Mouse (Mus musculus) CD4-positive, CD25-positive, alpha-beta regulatory T cell, adult 4 months (primary cell): ENCODE results near the gene Dcbld1. TPM values are rescaled to one million over a fixed set of nuclear protein-coding genes. Genes with fewer than 3 reads are reported as not detected.

Experiments
- ATAC-seq: one replicate; pipeline ENCODE4 v1.8.0; 2017
- polyA plus RNA-seq, 2 experiments: library from polyadenylated mRNA; unstranded; fragments of 100-300 nt; shearing (Covaris generic); gene quantifications; one replicate each; pipeline ENCODE4 v1.2.1; 2017

Gene Dcbld1
- not detected for polyA plus RNA-seq

DNA sequence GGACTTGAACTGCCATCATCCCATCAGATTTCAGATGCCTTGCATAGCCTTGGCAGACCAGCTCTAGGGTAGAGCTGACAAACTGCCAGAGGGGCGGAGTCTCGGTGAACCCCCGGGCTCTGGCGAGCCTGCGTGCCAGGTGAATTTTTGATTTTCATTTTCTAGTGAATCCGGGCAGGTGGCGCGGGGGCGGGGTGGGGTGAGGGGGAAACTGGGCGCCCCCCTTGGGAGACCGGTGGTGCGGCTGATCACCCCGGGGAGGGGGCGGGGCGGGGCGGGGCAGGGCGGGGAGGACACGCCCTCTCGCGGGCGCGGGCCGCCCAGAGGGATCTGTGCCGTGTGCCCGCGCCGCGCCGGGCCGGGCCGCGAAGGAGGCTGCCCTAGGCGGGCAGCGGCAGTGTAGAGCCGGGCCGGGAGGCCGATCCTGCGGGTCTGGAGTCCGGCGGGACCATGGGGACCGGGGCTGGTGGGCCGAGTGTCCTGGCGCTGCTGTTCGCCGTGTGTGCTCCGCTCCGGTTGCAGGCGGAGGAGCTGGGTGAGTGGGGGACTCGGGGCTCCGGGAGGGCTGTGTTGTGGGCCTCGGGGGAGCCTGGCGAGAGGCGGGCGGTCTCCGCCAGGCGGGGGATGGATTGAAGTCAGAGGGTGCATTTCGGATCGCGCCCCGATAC is at the start of gene Dcbld1:
Gene Dcbld1, plus strand, starts transcription at position 319 of the 668 bp plus-strand sequence.
- ATAC-seq, result peak; percentile 48

GRCm38 (mm10) chr10:52185900-52186299 is 47.5 kb upstream of the Dcbld1 start:
- ATAC-seq, result no peak

DNA sequence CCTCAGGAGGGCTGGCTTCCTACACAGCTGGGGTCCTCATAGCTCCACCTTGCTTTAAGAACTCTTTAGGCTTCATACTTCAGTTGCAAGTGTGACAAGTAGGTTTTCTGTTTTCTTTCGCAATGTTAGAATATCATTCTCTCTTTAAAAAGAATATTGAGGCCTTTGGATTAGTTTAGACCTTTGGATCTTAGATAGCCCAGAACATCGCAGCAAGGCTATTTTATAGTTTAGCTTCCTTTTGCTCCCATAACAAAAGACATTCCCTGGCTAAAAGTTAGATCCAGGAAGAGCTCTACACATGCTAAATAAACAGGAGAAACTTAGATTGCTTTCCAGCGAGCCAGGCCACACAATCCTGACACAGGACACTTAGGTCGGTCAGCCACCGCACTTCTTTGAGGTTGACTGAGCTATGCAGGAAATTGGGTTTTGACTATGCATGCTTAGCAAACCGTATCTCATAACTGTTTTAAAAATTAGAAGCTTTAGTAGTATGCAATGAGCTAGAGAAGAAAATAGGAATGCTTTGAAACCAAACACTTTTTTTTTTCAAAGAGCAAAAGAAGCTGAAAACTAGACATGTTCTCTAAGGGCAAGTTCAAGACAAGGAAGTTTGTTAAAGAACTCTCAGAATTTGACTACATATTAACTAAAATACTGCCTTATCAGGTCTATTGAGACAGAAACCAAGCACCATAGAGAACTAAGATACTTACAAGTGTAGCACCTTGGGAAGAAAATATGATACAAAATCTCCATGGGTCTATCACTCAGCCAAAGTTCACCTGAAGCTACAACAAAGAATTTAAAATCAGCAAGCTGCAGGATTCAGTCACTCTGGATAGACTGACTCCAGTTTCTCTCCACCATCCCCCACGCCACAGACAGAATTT is 38.2 kb upstream of the Dcbld1 start, which contains the start of gene Ros1:
Gene Ros1, minus strand, starts transcription at position 288 of the 896 bp plus-strand sequence.
- no peak for ATAC-seq

DNA sequence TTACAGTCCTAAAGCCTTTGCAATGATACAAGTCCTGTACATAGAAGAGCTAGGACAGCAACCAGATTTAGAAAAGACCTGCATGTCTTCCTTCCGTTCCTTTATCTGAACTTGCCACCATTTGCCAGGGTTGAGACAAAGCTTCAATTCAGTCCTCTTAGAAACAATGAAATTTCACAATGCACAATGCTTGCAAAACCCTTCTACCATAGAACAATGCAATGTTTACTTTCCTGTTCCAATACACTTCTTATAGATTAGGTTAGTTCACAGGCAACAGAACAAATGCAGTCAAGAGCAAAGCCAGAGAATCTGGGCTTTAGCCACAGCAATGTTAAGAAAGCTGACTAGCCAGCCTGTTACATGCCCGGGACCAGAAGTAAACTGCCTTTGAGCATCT is 29.4 kb upstream of the Dcbld1 start:
- no peak for ATAC-seq

- no peak for ATAC-seq
These were observed 18.1 kb upstream of the Dcbld1 start for GRCm38 (mm10) chr10:52215267-52215818.

DNA sequence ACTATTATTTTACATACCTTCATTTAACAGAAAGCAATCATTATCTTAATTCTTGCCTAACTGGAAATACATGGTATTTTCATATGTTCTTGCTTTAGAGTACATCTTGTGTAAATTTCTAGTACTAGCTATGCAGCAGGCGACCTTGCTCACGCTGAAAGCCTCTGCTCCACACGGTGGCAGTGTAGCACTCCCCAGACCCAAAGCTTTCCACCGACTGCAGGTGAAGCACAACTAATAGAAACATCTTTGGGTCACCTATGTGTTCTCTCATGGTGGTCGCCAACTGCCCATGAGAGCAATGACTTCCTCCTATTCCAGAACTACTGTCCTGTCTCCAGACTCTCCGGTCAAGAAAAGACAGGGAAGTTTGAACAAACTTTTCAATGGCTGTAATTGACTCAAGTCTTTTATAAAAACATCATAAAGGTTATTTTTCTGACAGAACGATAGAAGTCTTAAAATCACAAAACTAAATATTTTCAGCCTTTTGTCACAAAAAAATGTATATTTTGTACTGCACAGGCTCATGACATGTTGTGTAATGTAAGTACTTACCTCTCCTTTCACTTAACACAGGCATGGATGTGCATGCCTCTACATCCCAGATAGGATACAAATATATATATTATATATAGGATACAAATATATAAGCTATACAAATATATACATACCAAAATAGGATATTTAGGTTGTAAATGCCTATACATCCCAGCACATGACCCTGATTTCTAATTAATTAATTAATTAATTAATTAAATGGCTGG is 16.4 kb upstream of the Dcbld1 start:
- ATAC-seq, result peak; percentile 69

DNA sequence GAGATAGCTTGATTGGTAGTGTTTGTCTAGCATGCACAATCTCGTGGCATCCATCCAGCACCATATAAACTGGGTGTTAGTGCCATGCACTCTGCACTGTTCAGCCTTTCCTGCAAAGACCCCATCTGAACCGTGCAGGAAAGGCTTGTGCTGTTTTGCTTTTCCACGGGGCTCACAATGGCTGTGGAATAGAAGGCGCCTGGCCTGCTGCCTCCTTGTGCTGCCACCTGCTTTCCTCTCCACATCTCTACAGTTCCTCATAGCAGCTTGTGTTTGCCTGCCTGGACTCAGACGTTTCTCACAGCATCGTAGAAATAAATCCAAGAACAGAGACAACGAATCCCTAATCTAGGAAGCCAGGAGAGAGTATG is 15.9 kb upstream of the Dcbld1 start:
- ATAC-seq, result no peak

GRCm38 (mm10) chr10:52219600-52219999 is 13.8 kb upstream of the Dcbld1 start:
- ATAC-seq, result no peak

- ATAC-seq, result peak; percentile 57
These were observed 933 bp upstream of the Dcbld1 start for GRCm38 (mm10) chr10:52232196-52233176.

- peak; percentile 28 for ATAC-seq
These were observed 692 bp downstream of the Dcbld1 start for GRCm38 (mm10) chr10:52233969-52234653.

- ATAC-seq, result no peak
These were observed 1.2 kb downstream of the Dcbld1 start for GRCm38 (mm10) chr10:52234654-52234981.

DNA sequence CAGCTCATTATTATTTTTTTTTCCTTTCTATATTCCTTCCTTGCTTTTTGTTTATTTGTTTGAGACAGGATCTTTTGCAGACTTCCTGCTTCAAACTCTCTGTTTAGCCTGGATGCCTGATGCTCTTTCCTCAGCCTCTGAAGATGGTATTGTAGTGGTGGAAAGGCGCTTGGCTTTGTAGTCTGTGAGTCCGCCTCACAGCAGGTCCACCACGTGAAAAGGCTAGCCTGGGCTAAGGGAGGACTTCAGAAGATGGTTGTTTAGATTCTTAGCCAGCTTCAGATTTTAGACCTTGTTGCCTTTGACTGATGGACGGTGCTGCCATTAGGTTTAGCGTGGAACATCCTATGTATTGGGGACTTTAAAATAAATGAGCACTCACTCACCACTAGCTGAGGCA is 2.0 kb downstream of the Dcbld1 start:
- no peak for ATAC-seq

DNA sequence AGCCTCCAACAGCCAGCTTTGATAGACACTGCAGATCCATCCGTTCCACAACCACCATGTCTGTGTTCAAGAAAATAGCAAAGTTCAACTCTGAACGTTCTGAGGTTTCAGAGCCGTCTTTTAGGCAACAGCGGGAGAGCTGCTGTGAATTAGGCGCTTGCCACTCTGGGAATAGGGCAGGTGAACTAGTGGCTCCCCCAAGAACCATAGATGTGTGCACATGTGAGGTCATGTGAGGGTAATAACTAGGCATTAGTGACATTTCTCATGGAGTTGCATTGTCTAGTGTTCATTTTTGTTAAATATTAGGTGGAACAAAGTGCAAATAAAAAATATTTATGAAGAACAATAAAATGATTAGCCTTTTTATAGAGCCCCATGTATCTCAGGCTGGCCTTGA is 8.6 kb downstream of the Dcbld1 start:
- ATAC-seq, result no peak

DNA sequence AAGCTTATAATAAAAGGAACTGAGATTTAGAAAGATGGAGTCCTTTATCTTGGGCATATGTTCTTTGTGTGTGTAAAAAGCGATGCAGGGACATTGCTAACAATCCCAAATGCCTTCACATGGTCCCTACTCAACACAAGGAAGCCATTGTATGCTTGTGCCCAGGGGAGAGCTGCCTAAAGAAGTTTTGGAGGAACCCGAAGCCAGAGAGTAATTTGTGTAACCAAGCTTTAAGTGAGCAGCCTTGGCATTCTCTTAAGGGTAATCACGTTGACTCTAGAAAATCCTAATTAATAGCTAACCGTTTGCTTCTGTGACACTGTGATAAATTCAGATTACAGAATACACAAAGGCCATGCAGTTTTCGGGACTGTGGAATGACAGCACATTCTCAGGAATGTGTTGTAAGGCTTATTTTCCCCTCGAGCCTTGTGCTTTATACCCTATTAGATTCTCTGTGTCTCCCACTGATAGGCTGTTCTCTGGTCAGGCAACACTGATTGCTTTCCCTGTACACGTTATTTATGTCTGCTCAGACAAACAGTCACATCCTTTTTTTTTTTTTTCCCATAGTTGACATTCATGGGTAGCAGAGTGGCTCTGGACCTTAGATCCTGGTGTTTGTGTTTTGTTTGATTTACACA is 9.4 kb downstream of the Dcbld1 start:
- no peak for ATAC-seq

DNA sequence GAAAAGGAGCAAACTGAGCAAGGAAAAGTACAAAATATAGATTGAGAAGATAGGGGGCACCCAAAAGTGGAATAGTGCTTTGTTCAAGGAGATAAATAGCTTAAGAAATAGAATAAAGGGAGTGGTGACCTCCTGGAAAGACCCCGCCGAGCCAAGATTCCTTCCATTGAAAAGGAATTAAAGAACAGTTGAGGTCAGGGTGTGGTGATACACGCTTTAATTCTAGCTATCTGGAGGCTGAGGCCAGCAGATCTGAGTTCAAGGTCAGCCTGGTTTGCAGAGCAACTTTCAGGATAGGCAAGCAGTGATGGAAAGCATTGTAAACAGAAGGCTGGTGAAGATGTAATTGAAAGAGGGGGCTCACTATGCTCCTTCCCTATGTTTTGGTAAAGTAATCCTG is 12.8 kb downstream of the Dcbld1 start:
- no peak for ATAC-seq

DNA sequence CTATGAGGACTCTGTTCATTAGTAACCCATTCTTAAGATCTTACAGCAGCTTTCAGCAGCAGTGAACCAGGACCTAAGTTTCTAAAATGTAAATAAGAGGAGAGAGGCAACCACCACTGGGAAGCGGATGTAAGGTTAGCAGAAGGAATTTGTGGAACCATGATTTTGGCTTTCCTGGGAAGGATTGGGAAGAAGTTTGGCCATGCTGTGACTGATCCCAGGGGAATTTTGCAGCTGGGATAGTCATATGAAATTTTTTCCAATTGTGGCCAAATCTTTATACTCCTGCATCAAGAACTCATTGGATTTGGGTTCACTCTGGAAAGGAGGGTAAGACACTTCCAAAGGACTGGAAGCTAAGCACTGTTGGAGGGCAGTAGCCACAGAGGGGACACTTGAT is 18.8 kb downstream of the Dcbld1 start:
- ATAC-seq, result no peak

DNA sequence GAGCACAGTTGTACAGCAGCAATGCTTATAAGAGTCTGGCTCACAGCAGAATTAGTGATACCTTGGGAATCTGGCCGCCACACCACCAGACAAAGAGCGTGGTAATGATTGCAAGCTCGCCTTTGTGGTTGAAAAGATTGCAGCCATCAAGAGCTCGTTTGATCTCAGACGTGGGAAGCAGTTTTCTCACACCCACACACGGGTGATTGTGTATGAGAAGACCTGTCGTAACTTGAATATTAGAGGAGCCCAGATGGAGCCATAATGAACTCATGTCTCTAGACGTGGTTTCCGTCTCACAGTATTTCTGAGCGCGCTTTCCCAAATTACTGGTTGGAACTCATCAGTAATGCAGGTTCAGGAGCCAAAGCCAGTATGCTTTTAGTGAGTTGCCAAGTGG is 20.0 kb downstream of the Dcbld1 start:
- no peak for ATAC-seq

DNA sequence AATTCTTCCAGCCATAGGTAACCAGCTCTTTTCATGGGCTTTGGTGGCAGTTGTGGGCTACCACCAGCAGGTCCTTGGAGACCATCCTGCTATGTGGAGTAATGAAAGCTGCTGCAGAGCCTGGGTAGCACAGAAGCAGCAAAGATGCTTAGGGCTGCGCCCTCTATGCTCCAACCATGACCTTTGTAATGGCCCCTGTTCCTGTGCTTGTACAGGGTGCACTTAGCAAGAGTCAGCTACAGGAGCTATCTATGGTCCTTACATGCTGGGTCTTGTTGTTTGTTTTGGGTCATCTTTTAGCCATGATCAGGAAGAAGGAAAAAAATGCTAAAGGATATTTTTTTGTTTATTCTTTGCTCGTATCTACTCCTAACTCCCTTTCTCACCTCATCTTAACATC is 24.3 kb downstream of the Dcbld1 start:
- ATAC-seq, result no peak

- no peak for ATAC-seq
These were observed 24.9 kb downstream of the Dcbld1 start for GRCm38 (mm10) chr10:52258180-52258948.

- ATAC-seq, result no peak
These were observed 26.8 kb downstream of the Dcbld1 start for GRCm38 (mm10) chr10:52260209-52260608.
